Mouse (Mus musculus): Measurements from ENCODE around the gene Haus2. TPM values are rescaled to one million over a fixed set of nuclear protein-coding genes. Genes with fewer than 3 reads are reported as not detected.

Gene Haus2
- polyA plus RNA-seq (2015; fragmentation: Nextera tagmentation; extraction: Ambion mirVana) = 15.0 and 15.5 TPM in 2 replicates

GRCm38 (mm10) chr2:120608830-120609723 is at the start of gene Haus2, which contains the start of gene Lrrc57:
Gene Haus2 (plus strand): TSS chr2:120609383.
Gene Lrrc57 (minus strand): TSS chr2:120609520.

GRCm38 (mm10) chr2:120563235-120563990 is 45.8 kb upstream of the Haus2 start, which contains the start of gene Zfp106:
Gene Zfp106 (minus strand): TSS chr2:120563843.

GRCm38 (mm10) chr2:120566886-120567797 is 42.0 kb upstream of the Haus2 start, which contains the start of gene Snap23:
Gene Snap23 (plus strand): TSS chr2:120567671.

GRCm38 (mm10) chr2:120628886-120629735 is 19.9 kb downstream of the Haus2 start, which contains the start of gene Stard9:
Gene Stard9 (plus strand): TSS chr2:120629121.

Other genes with a start within 250 kb of the Haus2 start
- 15.9 and 19.4 TPM in 2 replicates for gene Ganc, start 205.5 kb upstream of the Haus2 start, polyA plus RNA-seq (2015; fragmentation: Nextera tagmentation; extraction: Ambion mirVana)
- 6.4 and 7.5 TPM in 2 replicates for gene Tmem87a, start 205.3 kb upstream of the Haus2 start, polyA plus RNA-seq (2015; fragmentation: Nextera tagmentation; extraction: Ambion mirVana)
- gene Capn3, start 153.4 kb upstream of the Haus2 start, polyA plus RNA-seq (2015; fragmentation: Nextera tagmentation; extraction: Ambion mirVana) = 36.8 and 38.2 TPM in 2 replicates
- 48.2 and 57.1 TPM in 2 replicates for gene Zfp106, start 45.5 kb upstream of the Haus2 start, polyA plus RNA-seq (2015; fragmentation: Nextera tagmentation; extraction: Ambion mirVana)
- gene Snap23, start 41.7 kb upstream of the Haus2 start, polyA plus RNA-seq (2015; fragmentation: Nextera tagmentation; extraction: Ambion mirVana) = 29.7 and 31.8 TPM in 2 replicates
- 18.2 and 18.5 TPM in 2 replicates for gene Lrrc57, start 137 bp downstream of the Haus2 start, polyA plus RNA-seq (2015; fragmentation: Nextera tagmentation; extraction: Ambion mirVana)
- 4.8 and 5.6 TPM in 2 replicates for gene Stard9, start 19.7 kb downstream of the Haus2 start, polyA plus RNA-seq (2015; fragmentation: Nextera tagmentation; extraction: Ambion mirVana)
- gene Cdan1, start 240.7 kb downstream of the Haus2 start, polyA plus RNA-seq (2015; fragmentation: Nextera tagmentation; extraction: Ambion mirVana) = 3.4 and 4.7 TPM in 2 replicates
- gene Ttbk2, start 241.2 kb downstream of the Haus2 start, polyA plus RNA-seq (2015; fragmentation: Nextera tagmentation; extraction: Ambion mirVana) = 1.6 and 2.8 TPM in 2 replicates